Mouse (Mus musculus) embryonic fibroblast, embryonic 13.5 days (primary cell): ENCODE data around the gene Flywch1. TPM values are rescaled to one million over a fixed set of nuclear protein-coding genes. Genes with fewer than 3 reads are reported as not detected.

Source experiments
- H3K27ac ChIP-seq: 2 replicates; pipeline ENCODE4 v1.5.1; 2012; ENCODE audit warnings: low read length, control low read depth, inconsistent platforms; ENCODE audit not compliant: insufficient read depth
- H3K4me1 ChIP-seq: 2 replicates; pipeline ENCODE4 v1.6.1; 2011; ENCODE audit warnings: low read length; ENCODE audit not compliant: control insufficient read depth, insufficient read depth
- H3K4me3 ChIP-seq: 2 replicates; pipeline ENCODE4 v1.5.1; 2011; ENCODE audit warnings: mild to moderate bottlenecking, control low read depth, low read length; ENCODE audit not compliant: insufficient read depth
- CTCF ChIP-seq: IDR thresholded peaks from 2 replicates; pipeline ENCODE4 v1.5.1; 2011; ENCODE audit warnings: mild to moderate bottlenecking, control low read depth, low read length, moderate library complexity, borderline replicate concordance; ENCODE audit not compliant: insufficient read depth
- POLR2A ChIP-seq: IDR thresholded peaks from 2 replicates; pipeline ENCODE4 v1.6.1; 2011; ENCODE audit warnings: low read depth, mild to moderate bottlenecking, control low read depth, low read length, moderate library complexity
- polyA plus RNA-seq: library from polyadenylated mRNA; stranded (reverse); fragments of >200 nt; gene quantifications from 2 replicates; pipeline ENCODE4 v1.2.4, GENCODE M21; 2011; ENCODE audit warnings: low read depth; ENCODE audit not compliant: missing spikeins, insufficient read length

Gene Flywch1
- polyA plus RNA-seq, result 29.3 and 33.0 TPM in 2 replicates

- Histone ChIP-seq H3K4me1 (peaks cover 2% of the 10 kb centered on the region; the same call in 1 of the 2 replicates), H3K4me3 (peak within 1 kb of the TSS; percentile 85), H3K27ac (peak within 1 kb of the TSS; percentile 32)
- TF ChIP-seq CTCF (no peak), POLR2A (peak; percentile 57)
Observed at GRCm38 (mm10) chr17:23771284-23772218, at the start of gene Flywch1. Flywch1 (minus strand) TSS chr17:23771602.

- no peaks in the 10 kb centered on the region; the same call in 1 of the 2 replicates for H3K4me1 ChIP-seq
- H3K4me3 ChIP-seq, result no peak overlapping the region
- H3K27ac ChIP-seq, result no peak overlapping the region
- no peak for TF ChIP-seq POLR2A
- TF ChIP-seq CTCF, result no peak
Observed at GRCm38 (mm10) chr17:23820731-23821130, 49.3 kb upstream of the Flywch1 start.

GRCm38 (mm10) chr17:23819235-23819634, 47.8 kb upstream of the Flywch1 start:
- Histone ChIP-seq H3K4me3 (no peak overlapping the region), H3K4me1 (no peaks in the 10 kb centered on the region), H3K27ac (no peak overlapping the region)
- TF ChIP-seq POLR2A, result no peak
- TF ChIP-seq CTCF, result no peak

GRCm38 (mm10) chr17:23818579-23818978, 47.2 kb upstream of the Flywch1 start:
- H3K4me1 ChIP-seq, result no peaks in the 10 kb centered on the region
- no peak overlapping the region for H3K4me3 ChIP-seq
- no peak for TF ChIP-seq CTCF
- no peak for TF ChIP-seq POLR2A
- no peak overlapping the region for H3K27ac ChIP-seq

GRCm38 (mm10) chr17:23815641-23816040, 44.2 kb upstream of the Flywch1 start:
- H3K27ac ChIP-seq, result no peak overlapping the region
- H3K4me3 ChIP-seq, result no peak overlapping the region
- no peaks in the 10 kb centered on the region for H3K4me1 ChIP-seq
- TF ChIP-seq CTCF (no peak), POLR2A (no peak)

- Histone ChIP-seq H3K4me3 (no peak overlapping the region), H3K4me1 (peaks cover 3% of the 10 kb centered on the region; the same call in 1 of the 2 replicates), H3K27ac (no peak overlapping the region)
- TF ChIP-seq POLR2A (no peak), CTCF (no peak)
Observed at GRCm38 (mm10) chr17:23807918-23808317, 36.5 kb upstream of the Flywch1 start.

- H3K27ac ChIP-seq, result no peak overlapping the region
- TF ChIP-seq POLR2A (no peak), CTCF (no peak; the same call in 1 of the 2 replicates)
- peaks cover 3% of the 10 kb centered on the region for H3K4me1 ChIP-seq
- H3K4me3 ChIP-seq, result peak overlapping the region; percentile 31
Observed at GRCm38 (mm10) chr17:23806867-23807266, 35.5 kb upstream of the Flywch1 start.

GRCm38 (mm10) chr17:23804426-23805085, 33.2 kb upstream of the Flywch1 start:
- peaks cover 3% of the 10 kb centered on the region for H3K4me1 ChIP-seq
- H3K4me3 ChIP-seq, result peak overlapping the region; percentile 98
- peak overlapping the region; percentile 60 for H3K27ac ChIP-seq
- no peak for TF ChIP-seq POLR2A
- no peak for TF ChIP-seq CTCF

- no peak for TF ChIP-seq CTCF
- TF ChIP-seq POLR2A, result no peak
Observed at GRCm38 (mm10) chr17:23803366-23804041, 32.1 kb upstream of the Flywch1 start.

More at GRCm38 (mm10) chr17:23803366-23804041, 32.1 kb upstream of the Flywch1 start:
- Histone ChIP-seq H3K27ac (peak overlapping the region; percentile 68), H3K4me3 (peak overlapping the region; percentile 98), H3K4me1 (peaks cover 3% of the 10 kb centered on the region)
